Mouse (Mus musculus) midbrain, embryonic 10.5 days (tissue): ENCODE data around the gene Trove2. TPM values are rescaled to one million over a fixed set of nuclear protein-coding genes. Genes with fewer than 3 reads are reported as not detected.

Experiments
- polyA plus RNA-seq: library from polyadenylated mRNA; unstranded; fragments of >200 nt; fragmentation: Nextera tagmentation; extraction: Ambion mirVana; gene quantifications from 2 replicates; pipeline ENCODE4 v1.2.1, GENCODE M21; 2016

Gene Trove2
- polyA plus RNA-seq, 1 experiment from 2014 or later: 33.8 TPM

Other genes with a start within 250 kb of the Trove2 start
- 0.28 and 0.46 TPM in 2 replicates for gene B3galt2, start 136.4 kb downstream of the Trove2 start, polyA plus RNA-seq
- 29.3 and 32.3 TPM in 2 replicates for gene Cdc73, start 74.2 kb downstream of the Trove2 start, polyA plus RNA-seq
- 71.4 and 72.5 TPM in 2 replicates for gene Glrx2, start 60.7 kb downstream of the Trove2 start, polyA plus RNA-seq
- 102 and 116 TPM in 2 replicates for gene Uchl5, start 204 bp upstream of the Trove2 start, polyA plus RNA-seq
- gene Rgs2, start 227.1 kb upstream of the Trove2 start, polyA plus RNA-seq: 48.0 and 54.3 TPM in 2 replicates